Mouse (Mus musculus): ENCODE data around the gene Vim. TPM values are rescaled to one million over a fixed set of nuclear protein-coding genes. Genes with fewer than 3 reads are reported as not detected.
"Not testable (repeated sequence)": the region's sequence is repeated elsewhere in the genome, so short reads cannot be mapped to it uniquely, and the experiment has no call there.

Gene Vim
- polyA plus RNA-seq, 1 experiment from 2014 or later, result 469 TPM

DNA sequence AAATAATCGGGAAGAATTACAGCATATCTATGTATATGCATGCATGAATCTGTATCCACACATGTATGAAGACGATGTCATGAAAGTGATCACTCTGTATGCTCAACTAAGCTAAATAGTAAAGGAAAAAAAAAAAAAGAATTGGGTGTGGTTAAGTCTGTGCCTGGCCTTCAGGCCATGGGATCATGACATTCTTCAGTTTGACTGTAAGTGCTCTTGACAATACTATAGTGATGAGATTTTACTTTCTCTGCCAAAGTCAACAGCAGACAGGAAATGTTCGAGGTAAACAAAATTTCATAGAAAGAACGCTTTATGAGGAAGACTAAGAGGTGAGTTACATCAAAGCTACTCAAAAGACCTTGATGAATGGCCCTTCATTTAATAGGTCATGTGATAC, 19.6 kb downstream of the Vim start:
- H3K27me3 ChIP-seq, result no peaks in the 10 kb centered on the region
- no peak overlapping the region for H3K9ac ChIP-seq
- no peak overlapping the region for H3K4me3 ChIP-seq
- ATAC-seq (ENCODE audit: low FRiP score, low read depth), result no peak
- H3K27ac ChIP-seq (replicated peaks), result no peak overlapping the region
- H3K9me3 ChIP-seq, result no peaks in the 10 kb centered on the region
- no peaks in the 10 kb centered on the region for H3K4me1 ChIP-seq (replicated peaks)
- no peak overlapping the region for H3K4me2 ChIP-seq
- WGBS, result 91% methylated on average over 4 of the region's 4 CpGs
- no peaks in the 10 kb centered on the region for H3K36me3 ChIP-seq

GRCm38 (mm10) chr2:13596965-13597656, 23.4 kb downstream of the Vim start:
- no peak overlapping the region for H3K4me3 ChIP-seq
- H3K9me3 ChIP-seq, result no peaks in the 10 kb centered on the region
- WGBS, result 97% methylated on average over 1 of the region's 1 CpGs
- H3K4me2 ChIP-seq, result no peak overlapping the region
- H3K4me1 ChIP-seq (replicated peaks), result no peaks in the 10 kb centered on the region
- no peak for ATAC-seq (ENCODE audit: low FRiP score, low read depth)
- H3K27me3 ChIP-seq, result no peaks in the 10 kb centered on the region
- no peak overlapping the region for H3K27ac ChIP-seq (replicated peaks)
- H3K36me3 ChIP-seq, result no peaks in the 10 kb centered on the region
- H3K9ac ChIP-seq, result no peak overlapping the region

DNA sequence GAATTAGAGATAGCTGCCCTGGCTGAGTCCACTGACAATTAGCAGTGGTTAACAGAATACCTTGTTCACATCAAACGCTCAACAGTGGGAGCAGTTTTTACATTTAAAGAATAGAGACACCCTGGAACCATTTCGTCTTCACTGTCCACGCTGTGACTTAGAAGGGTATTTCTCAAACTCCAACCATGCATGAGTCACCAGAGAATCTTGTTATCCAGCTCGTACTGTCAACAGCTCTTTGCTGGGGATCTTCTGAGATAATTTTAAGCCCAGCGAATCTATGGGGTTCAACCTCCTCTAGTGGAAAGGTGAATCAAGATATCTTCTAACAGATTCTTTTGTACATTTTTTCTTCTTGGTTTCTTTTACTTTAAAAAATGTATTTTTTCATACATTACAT, 24.4 kb downstream of the Vim start:
- 78% methylated on average over 5 of the region's 5 CpGs for whole genome bisulfite sequencing
- no peak overlapping the region for H3K9ac ChIP-seq

GRCm38 (mm10) chr2:13603093-13603492, 29.4 kb downstream of the Vim start:
- Histone ChIP-seq H3K4me3 (no peak overlapping the region), H3K27ac (replicated peaks) (no peak overlapping the region), H3K4me1 (replicated peaks) (no peaks in the 10 kb centered on the region), H3K36me3 (no peaks in the 10 kb centered on the region), H3K9ac (no peak overlapping the region), H3K4me2 (no peak overlapping the region), H3K9me3 (no peaks in the 10 kb centered on the region), H3K27me3 (no peaks in the 10 kb centered on the region)
- ATAC-seq (ENCODE audit: low FRiP score, low read depth), result no peak

More for the DNA sequence above, 24.4 kb downstream of the Vim start:
- no peak for ATAC-seq (ENCODE audit: low FRiP score, low read depth)
- Histone ChIP-seq H3K36me3 (no peaks in the 10 kb centered on the region), H3K27ac (replicated peaks) (no peak overlapping the region), H3K4me3 (no peak overlapping the region), H3K4me2 (no peak overlapping the region), H3K4me1 (replicated peaks) (no peaks in the 10 kb centered on the region), H3K9me3 (no peaks in the 10 kb centered on the region), H3K27me3 (no peaks in the 10 kb centered on the region)

- H3K4me2 ChIP-seq; H3K9me3 ChIP-seq; H3K4me1 ChIP-seq (replicated peaks); H3K27me3 ChIP-seq; H3K27ac ChIP-seq (replicated peaks); ATAC-seq (ENCODE audit: low FRiP score, low read depth); H3K36me3 ChIP-seq; H3K4me3 ChIP-seq; H3K9ac ChIP-seq: not testable (repeated sequence)
- WGBS, result 83% methylated on average over 5 of the region's 5 CpGs
Observed at GRCm38 (mm10) chr2:13603636-13604035, 29.9 kb downstream of the Vim start.

DNA sequence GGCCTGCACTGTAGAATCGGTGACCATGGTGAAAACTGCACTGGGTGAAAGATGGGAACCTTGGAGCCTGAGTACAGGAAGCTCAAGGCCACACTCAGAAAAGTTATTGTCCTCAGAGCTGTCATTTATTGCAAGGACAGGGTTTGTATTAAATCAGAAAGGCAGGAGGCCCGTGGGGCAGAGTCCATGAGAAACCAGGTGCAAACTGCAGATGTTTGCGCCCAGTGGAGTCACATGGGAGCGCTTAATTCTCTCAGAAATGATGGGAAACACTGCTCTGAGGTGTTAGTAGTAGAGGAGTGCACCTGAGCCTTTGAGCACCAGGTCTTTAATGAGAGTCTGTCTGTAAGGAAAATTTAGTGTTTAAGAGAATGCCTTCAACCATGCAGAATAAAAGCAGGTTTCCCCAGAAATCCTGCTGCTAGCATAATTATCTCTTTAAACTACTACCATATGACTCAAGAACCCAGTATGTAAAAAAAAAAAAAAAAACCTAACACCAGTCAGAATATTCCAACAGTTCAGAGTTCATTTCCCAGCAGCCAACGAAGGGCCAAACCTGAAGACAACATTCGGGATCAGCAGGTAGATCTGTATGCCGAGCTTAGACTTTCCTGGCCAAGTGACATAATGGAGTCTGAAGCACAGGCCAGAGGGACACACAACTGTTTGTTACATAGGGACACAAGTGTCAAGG, 56.6 kb downstream of the Vim start:
- no peak overlapping the region for H3K4me3 ChIP-seq
- H3K4me2 ChIP-seq, result no peak overlapping the region
- WGBS, result 79% methylated on average over 7 of the region's 7 CpGs
- H3K9ac ChIP-seq, result no peak overlapping the region
- no peak for ATAC-seq (ENCODE audit: low FRiP score, low read depth)
- H3K27me3 ChIP-seq, result no peaks in the 10 kb centered on the region
- no peak overlapping the region for H3K27ac ChIP-seq (replicated peaks)
- no peaks in the 10 kb centered on the region for H3K4me1 ChIP-seq (replicated peaks)
- H3K36me3 ChIP-seq, result no peaks in the 10 kb centered on the region
- no peaks in the 10 kb centered on the region for H3K9me3 ChIP-seq

Other genes starting within 250 kb of the Vim start
- gene Cubn, start 82.1 kb upstream of the Vim start, polyA plus RNA-seq (2015; fragmentation: Nextera tagmentation; extraction: Ambion mirVana), result 0.30 and 0.50 TPM in 2 replicates
- gene Trdmt1, start 29.3 kb upstream of the Vim start, polyA plus RNA-seq (2015; fragmentation: Nextera tagmentation; extraction: Ambion mirVana), result 7.2 and 8.5 TPM in 2 replicates
- 2.6 and 2.9 TPM in 2 replicates for gene St8sia6, start 220.1 kb downstream of the Vim start, polyA plus RNA-seq (2015; fragmentation: Nextera tagmentation; extraction: Ambion mirVana)